Mouse (Mus musculus): ENCODE results near the gene Chchd2. TPM values are rescaled to one million over a fixed set of nuclear protein-coding genes. Genes with fewer than 3 reads are reported as not detected.
"Not testable (repeated sequence)": the region's sequence is repeated elsewhere in the genome, so short reads cannot be mapped to it uniquely, and the experiment has no call there.

The Chchd2 gene
- 714 and 768 TPM in 2 replicates for polyA plus RNA-seq (2016; fragmentation: Nextera tagmentation; extraction: Ambion mirVana)

DNA sequence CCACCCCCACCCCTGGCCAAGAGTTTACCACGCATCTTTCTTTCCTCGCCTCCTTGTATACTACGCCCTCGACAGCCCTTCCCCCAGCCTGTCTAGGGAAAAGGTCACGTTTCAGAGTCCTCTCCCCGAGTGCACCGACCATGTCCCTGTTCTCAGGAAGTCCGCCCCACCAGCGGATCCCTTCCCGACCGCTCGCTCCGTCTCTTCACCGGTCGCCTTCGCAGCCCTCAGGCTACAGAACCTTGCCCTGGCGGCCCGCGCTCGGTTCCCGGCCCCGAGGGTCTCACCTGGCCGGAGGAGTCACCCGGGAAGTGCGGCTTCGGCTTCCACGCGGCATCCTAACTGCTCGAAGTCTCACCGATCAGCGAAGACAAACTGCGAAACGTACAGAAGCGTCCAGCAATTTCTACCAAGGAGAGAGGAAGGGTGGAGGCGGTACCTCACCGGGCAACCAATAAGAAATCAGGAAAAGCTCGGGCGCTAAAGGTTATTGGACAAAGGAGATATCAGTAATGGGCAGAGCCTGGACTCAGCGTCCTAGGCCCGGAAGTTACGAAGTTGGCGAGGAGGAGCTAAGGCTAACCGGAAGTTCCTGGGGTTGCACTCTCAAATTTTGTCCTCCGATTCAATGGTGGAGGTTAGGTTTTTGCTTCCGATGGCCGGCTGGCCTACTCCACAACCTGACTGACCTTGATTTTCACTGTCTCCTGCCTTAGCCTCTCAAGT is at the start of gene Chchd2:
TSS of gene Chchd2 (minus strand) at position 560 of the 726 bp plus-strand sequence.
- peak within 1 kb of the TSS; percentile 65 for H3K4me2 ChIP-seq (replicated peaks)
- peak within 1 kb of the TSS; percentile 93 for H3K27ac ChIP-seq
- H3K36me3 ChIP-seq: peaks cover 17% of the 10 kb centered on the region
- ATAC-seq (ENCODE audit: low FRiP score): peak; percentile 100
- peak within 1 kb of the TSS; percentile 80 for H3K4me3 ChIP-seq
- peaks cover 16% of the 10 kb centered on the region for H3K4me1 ChIP-seq
- WGBS: under 1% methylated on average over 46 of the region's 46 CpGs
- no peaks in the 10 kb centered on the region for H3K9me3 ChIP-seq (replicated peaks)
- H3K27me3 ChIP-seq: no peaks in the 10 kb centered on the region
- H3K9ac ChIP-seq: peak within 1 kb of the TSS; percentile 81

DNA sequence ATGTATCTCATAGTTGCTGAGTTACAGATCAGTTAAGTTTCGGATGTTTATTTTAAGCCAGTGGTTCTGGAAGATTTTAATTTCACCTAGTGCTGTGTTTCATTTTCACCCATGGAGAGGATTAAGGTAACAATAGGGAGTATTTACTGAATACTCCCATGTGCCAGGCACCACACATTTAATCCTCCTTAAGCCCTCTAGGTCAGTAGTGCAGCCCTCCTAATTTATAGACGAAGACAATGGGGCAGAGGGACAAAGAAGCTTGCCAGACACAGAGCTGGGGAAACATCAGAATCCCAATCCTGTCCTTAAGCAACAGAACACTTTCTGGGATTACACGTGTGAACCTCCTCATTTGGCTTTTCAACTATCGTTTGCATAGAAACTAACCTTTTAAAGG is 49.7 kb upstream of the Chchd2 start:
- WGBS: 52% methylated on average over 4 of the region's 4 CpGs
- no peak overlapping the region for H3K9ac ChIP-seq
- ATAC-seq (ENCODE audit: low FRiP score): no peak

DNA sequence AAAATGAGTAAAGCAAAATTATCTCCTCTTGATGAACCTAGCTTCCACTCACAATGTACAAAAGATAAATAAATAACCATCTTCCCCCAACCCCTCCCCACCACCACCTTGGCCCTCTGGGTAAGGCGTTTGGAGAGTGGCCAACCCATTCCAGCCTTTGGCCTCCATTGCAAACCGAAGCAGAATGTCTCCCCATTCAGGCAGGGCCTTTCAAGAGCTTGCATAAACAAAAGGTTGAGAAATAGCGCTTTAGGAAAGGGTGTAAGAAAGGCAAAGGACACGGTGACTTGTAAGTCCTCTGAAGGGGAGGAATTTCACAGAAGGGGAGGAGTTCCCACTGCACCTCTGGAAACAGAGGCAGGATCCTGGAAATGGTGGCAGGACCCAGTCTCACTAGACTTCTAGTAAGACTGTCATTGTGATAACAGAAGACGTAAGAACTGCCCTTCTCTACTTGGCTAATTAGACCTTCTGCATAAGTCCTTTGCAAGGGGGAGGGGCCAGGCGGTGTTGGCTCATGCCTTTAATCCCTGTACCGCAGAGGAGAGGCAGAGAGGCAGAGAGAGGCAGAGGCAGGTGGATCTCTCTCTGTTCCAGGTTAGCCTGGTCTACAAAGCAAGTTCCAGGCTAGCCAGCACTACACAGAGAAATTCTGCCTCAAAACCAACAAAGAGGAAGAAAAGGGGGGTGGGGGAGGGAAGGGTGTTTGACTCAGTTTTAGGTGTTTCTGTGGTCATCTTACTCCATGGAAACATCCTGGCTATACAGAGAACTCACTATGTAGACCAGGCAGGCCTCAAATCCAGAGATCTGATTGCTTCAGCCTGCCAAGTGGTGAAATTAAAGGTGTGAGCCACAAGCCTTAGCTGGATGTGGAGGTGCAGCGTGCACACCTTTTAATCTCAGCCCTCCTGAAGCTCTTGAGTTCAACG is 42.9 kb upstream of the Chchd2 start:
- H3K9ac ChIP-seq: no peak overlapping the region
- no peaks in the 10 kb centered on the region for H3K36me3 ChIP-seq
- H3K4me2 ChIP-seq (replicated peaks): no peak overlapping the region
- H3K27me3 ChIP-seq: no peaks in the 10 kb centered on the region
- H3K4me1 ChIP-seq: no peaks in the 10 kb centered on the region; the same call in 1 of the 2 replicates
- H3K9me3 ChIP-seq (replicated peaks): no peaks in the 10 kb centered on the region
- ATAC-seq (ENCODE audit: low FRiP score): no peak
- 56% methylated on average over 9 of the region's 9 CpGs for whole genome bisulfite sequencing
- no peak overlapping the region for H3K4me3 ChIP-seq
- no peak overlapping the region for H3K27ac ChIP-seq

More for the DNA sequence above, 49.7 kb upstream of the Chchd2 start:
- no peak overlapping the region for H3K4me3 ChIP-seq
- no peaks in the 10 kb centered on the region for H3K4me1 ChIP-seq
- H3K27ac ChIP-seq: no peak overlapping the region
- H3K4me2 ChIP-seq (replicated peaks): no peak overlapping the region
- no peaks in the 10 kb centered on the region for H3K36me3 ChIP-seq
- no peaks in the 10 kb centered on the region for H3K27me3 ChIP-seq
- no peaks in the 10 kb centered on the region for H3K9me3 ChIP-seq (replicated peaks)

DNA sequence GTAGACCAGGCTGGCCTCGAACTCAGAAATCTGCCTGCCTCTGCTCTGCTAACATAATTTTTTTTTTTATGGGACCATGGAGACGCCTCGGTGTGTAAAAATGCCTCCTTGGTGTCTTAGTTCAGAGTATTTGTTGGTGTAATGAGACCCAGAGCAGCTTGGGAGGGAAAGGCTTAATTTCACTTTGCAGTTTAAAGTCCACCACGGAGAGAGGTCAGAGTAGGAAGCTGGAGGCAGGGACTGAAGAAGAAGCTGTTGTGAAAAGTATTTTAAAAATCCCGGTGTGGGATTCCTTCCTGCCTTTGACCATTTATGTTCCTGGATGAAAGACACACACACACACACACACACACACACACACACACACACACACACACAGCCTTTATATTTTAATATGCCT is 38.7 kb upstream of the Chchd2 start:
- H3K27me3 ChIP-seq: no peaks in the 10 kb centered on the region
- H3K27ac ChIP-seq: no peak overlapping the region
- no peak overlapping the region for H3K9ac ChIP-seq
- no peak for ATAC-seq (ENCODE audit: low FRiP score)
- no peaks in the 10 kb centered on the region for H3K9me3 ChIP-seq (replicated peaks)
- H3K4me3 ChIP-seq: no peak overlapping the region
- WGBS: 77% methylated on average over 5 of the region's 5 CpGs
- H3K4me2 ChIP-seq (replicated peaks): no peak overlapping the region
- no peaks in the 10 kb centered on the region for H3K36me3 ChIP-seq
- H3K4me1 ChIP-seq: no peaks in the 10 kb centered on the region; the same call in 1 of the 2 replicates

DNA sequence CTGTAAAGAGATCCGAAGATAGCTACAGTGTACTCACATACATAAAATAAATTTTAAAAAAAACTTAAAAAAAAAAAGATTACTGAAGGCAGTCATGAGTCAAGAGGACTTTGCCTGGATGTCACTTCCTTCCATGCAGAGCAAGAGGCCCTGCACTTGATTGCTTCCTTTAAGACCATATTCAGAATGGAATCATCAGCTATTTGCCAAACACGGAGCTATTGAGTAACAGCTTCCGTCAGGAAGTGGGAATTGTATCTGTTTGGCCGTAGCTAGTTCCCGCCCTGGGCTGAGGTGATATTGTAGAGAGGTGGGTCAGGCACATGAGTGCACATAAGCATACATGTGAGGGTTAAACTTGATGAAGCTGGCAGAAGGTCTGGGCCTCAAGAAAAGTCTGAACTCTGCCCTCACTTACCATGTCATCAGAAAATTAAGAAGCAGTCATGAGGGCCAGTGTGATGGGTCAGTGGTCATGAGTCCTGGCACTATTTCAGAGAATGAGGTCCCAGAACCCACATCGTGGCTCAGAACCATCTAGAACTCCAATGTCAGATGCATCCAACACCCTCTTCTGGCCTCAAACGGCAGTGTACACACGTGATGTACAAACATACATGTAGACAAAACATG is 37.7 kb upstream of the Chchd2 start:
- WGBS: 91% methylated on average over 8 of the region's 8 CpGs
- Histone ChIP-seq H3K27me3 (no peaks in the 10 kb centered on the region), H3K4me3 (no peak overlapping the region), H3K27ac (no peak overlapping the region), H3K4me2 (replicated peaks) (no peak overlapping the region), H3K9ac (no peak overlapping the region), H3K36me3 (no peaks in the 10 kb centered on the region), H3K4me1 (no peaks in the 10 kb centered on the region; the same call in 1 of the 2 replicates), H3K9me3 (replicated peaks) (no peaks in the 10 kb centered on the region)
- ATAC-seq (ENCODE audit: low FRiP score): no peak

DNA sequence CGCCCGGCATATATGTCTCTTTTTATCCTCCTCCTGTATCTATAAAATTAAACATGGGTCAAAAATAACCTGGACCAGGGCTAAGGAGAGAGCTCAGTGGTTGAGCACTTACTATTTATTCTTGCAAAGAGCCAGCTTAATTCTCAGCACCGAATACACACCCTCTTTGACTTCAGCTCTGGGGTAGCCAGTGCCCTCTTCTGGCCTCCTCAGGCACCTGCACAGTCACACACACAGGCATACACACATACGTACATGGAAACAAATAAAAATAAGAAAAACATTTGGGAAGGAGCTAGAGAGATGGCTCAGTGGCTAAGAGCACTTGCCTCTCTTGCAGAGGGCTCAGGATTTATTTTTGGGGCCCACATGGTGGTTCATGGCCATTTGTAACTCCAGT is 34.7 kb upstream of the Chchd2 start:
- Histone ChIP-seq H3K4me1 (no peaks in the 10 kb centered on the region), H3K9me3 (replicated peaks) (no peaks in the 10 kb centered on the region), H3K36me3 (no peaks in the 10 kb centered on the region), H3K27me3 (no peaks in the 10 kb centered on the region), H3K27ac (no peak overlapping the region), H3K4me2 (replicated peaks) (no peak overlapping the region), H3K9ac (no peak overlapping the region), H3K4me3 (no peak overlapping the region)
- WGBS: 95% methylated on average over 4 of the region's 4 CpGs
- ATAC-seq (ENCODE audit: low FRiP score): no peak

DNA sequence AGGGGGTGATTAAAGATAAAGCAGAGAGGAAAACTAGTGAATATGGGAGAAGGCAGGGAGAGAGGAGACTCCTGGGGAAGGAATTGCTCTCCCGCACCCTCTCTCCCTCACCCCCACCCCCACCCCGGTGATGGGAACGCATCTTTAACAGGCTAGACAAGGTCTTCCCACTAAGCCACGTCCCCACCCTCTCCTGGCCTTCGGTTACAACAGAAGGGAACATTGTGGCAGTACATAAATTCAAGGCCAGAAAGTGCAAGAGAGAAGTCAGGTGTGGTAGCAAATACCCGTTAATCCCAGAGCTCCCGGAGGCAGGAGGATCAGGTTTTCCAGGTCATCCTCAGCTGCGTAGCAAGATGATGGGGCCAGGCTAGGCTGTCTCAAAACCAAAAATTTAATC is 32.0 kb upstream of the Chchd2 start:
- Histone ChIP-seq H3K4me1 (no peaks in the 10 kb centered on the region), H3K4me2 (replicated peaks) (no peak overlapping the region), H3K27me3 (no peaks in the 10 kb centered on the region), H3K4me3 (no peak overlapping the region), H3K9ac (no peak overlapping the region), H3K27ac (no peak overlapping the region), H3K9me3 (replicated peaks) (no peaks in the 10 kb centered on the region), H3K36me3 (no peaks in the 10 kb centered on the region)
- WGBS: 72% methylated on average over 8 of the region's 8 CpGs
- no peak for ATAC-seq (ENCODE audit: low FRiP score)

DNA sequence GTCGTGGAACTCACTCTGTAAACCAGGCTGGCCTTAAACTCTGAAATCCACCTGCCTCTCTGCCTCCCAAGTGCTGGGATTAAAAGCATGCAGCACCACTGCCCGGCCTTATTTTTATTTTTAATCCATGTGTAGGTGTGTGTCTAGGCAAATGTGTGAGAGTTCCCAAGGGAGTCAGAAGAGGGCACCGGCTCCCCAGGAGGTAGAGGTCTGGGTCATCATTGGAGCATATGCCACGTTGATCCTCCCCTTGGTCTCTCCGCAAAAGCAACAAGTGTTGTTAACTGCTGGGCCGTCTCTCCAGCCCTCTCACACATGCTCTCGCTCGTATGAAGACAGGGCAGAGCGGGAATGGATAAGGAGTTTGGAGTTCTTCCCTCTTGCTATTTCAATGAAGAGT is 31.5 kb upstream of the Chchd2 start:
- H3K4me3 ChIP-seq: no peak overlapping the region
- H3K9me3 ChIP-seq (replicated peaks): no peaks in the 10 kb centered on the region
- WGBS: 81% methylated on average over 9 of the region's 9 CpGs
- no peaks in the 10 kb centered on the region for H3K27me3 ChIP-seq
- no peak for ATAC-seq (ENCODE audit: low FRiP score)
- no peak overlapping the region for H3K27ac ChIP-seq
- H3K4me2 ChIP-seq (replicated peaks): no peak overlapping the region
- no peaks in the 10 kb centered on the region for H3K36me3 ChIP-seq
- H3K4me1 ChIP-seq: no peaks in the 10 kb centered on the region
- H3K9ac ChIP-seq: no peak overlapping the region

DNA sequence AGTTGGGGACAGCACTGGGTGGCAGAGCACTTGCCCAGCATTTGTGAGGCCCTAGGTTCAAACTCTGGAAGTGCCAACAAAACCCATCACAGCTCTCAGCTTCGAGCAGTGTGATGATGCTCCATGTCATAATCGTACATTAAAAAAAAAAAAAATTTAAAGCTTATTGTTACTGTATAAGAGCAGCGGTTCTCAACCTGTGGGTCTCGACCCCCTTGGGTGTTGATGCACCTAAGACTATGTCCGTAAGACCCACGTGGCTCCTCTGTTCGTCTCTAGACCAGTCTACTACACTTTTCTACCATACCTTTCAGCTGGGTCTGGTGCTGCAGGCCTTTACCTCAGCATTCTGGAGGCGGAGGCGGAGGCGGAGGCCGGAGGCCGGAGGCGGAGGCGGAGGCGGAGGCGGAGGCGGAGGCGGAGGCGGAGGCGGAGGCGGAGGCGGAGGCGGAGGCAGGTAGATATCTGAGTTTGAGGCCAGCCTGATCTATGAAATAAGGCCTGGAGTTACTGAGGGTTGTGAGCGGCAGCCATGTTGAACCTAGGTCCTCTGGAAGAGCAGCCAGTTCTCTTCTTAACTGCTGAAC is 30.9 kb upstream of the Chchd2 start:
- H3K9ac ChIP-seq: no peak overlapping the region
- H3K9me3 ChIP-seq (replicated peaks): no peaks in the 10 kb centered on the region
- no peak overlapping the region for H3K4me2 ChIP-seq (replicated peaks)
- no peak overlapping the region for H3K4me3 ChIP-seq
- ATAC-seq (ENCODE audit: low FRiP score): no peak
- H3K27ac ChIP-seq: no peak overlapping the region
- no peaks in the 10 kb centered on the region for H3K36me3 ChIP-seq
- 90% methylated on average over 24 of the region's 24 CpGs for WGBS
- H3K27me3 ChIP-seq: no peaks in the 10 kb centered on the region
- no peaks in the 10 kb centered on the region for H3K4me1 ChIP-seq

DNA sequence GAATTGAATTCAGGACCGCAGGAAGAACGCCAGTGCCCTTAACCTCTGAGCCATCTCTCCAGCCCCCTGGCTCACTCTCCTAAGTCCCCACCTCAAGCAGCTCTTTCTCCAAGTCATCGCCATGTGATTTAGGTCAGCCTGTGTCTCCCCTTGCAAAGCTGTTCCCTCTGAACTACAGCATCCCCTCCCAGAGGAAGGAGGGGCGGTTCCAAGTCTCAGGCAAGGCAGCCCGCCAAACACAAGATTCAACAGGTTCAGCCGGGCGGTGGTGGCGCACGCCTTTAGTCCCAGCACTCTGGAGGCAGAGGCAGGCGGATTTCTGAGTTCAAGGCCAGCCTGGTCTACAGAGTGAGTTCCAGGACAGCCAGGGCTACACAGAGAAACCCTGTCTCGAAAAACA is 28.2 kb upstream of the Chchd2 start:
- 89% methylated on average over 11 of the region's 11 CpGs for WGBS
- not testable (repeated sequence) for H3K27me3 ChIP-seq

DNA sequence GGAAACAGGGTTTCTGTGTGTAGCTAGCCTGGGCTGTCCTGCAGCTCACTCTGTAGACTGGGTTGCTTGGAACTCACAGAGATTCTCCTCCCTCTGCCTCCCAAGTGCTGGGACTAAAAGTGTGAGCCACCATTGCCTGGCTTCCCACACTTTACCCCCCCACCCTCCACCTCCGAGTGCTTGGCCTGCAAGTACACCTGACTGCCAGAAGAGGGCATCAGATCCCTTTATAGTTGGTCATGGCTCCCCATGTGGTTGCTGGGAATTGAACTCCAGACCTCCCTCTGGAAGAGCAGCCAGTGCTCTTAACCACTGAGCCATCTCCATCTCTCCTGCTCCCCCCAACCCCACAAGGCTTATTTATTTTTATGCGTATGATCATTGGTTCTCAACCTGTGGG is 26.8 kb upstream of the Chchd2 start:
- H3K36me3 ChIP-seq: no peaks in the 10 kb centered on the region
- no peaks in the 10 kb centered on the region for H3K27me3 ChIP-seq
- peaks cover 3% of the 10 kb centered on the region; the same call in 1 of the 2 replicates for H3K4me1 ChIP-seq
- H3K9me3 ChIP-seq (replicated peaks): no peaks in the 10 kb centered on the region
- H3K4me3 ChIP-seq: no peak overlapping the region
- no peak overlapping the region for H3K27ac ChIP-seq
- WGBS: 26% methylated on average over 2 of the region's 2 CpGs
- H3K9ac ChIP-seq: no peak overlapping the region
- no peak overlapping the region for H3K4me2 ChIP-seq (replicated peaks)
- no peak for ATAC-seq (ENCODE audit: low FRiP score)

More for the DNA sequence above, 28.2 kb upstream of the Chchd2 start:
- H3K9me3 ChIP-seq (replicated peaks); H3K27ac ChIP-seq; H3K4me1 ChIP-seq; H3K9ac ChIP-seq; ATAC-seq (ENCODE audit: low FRiP score); H3K4me3 ChIP-seq; H3K4me2 ChIP-seq (replicated peaks); H3K36me3 ChIP-seq: not testable (repeated sequence)

DNA sequence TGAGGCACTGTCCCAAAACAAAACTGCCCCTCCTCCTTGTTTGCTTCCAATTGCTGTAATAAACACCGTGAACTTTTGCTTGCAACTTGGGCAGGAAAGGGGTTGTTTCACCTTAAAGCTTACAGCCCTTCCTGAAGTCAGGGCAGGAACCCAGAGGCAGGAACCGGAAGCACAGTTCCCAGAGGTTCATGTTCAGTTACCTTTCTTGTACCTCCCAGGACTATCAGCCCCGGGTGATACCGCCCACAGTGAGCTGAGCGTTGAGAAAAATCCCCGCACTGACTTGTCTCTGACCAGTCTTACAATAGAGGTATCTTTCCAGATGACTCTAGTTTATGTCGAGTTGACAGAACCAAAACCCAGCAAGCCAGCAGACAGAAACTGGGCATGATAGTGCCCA is 22.3 kb upstream of the Chchd2 start:
- Histone ChIP-seq H3K4me3 (no peak overlapping the region), H3K27ac (no peak overlapping the region), H3K36me3 (no peaks in the 10 kb centered on the region), H3K9ac (no peak overlapping the region), H3K9me3 (replicated peaks) (no peaks in the 10 kb centered on the region), H3K4me2 (replicated peaks) (0 out of 2 replicates have a peak overlapping the region, but pooled peaks have one; percentile 78), H3K4me1 (peaks cover 5% of the 10 kb centered on the region; the same call in 1 of the 2 replicates), H3K27me3 (no peaks in the 10 kb centered on the region)
- WGBS: 82% methylated on average over 7 of the region's 7 CpGs
- no peak for ATAC-seq (ENCODE audit: low FRiP score)

All from hindbrain, embryonic 12.5 days (tissue).